ENCODE assay signal across 30 mouse cellular contexts in the genomic region with DNA sequence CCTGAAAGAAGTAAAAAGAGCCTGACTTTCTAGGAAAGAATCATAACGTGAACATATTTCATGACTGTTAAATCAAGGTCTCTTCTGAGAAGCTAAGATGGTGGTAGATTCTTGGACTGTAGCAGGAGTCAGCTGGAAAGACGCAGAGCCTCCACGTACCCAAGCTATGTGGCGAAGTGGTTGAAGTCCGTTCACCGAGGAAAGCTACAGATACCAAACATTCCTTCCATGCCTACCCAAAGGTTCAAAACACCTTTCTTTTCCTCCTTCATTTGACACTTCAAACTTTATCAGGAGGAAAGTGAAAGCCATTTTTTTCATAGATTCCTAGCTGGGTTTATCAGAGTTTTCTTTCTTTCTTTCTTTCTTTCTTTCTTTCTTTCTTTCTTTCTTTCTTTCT.
A peak's percentile ranks its signal among the peaks of the same experiment; 100 is the strongest.
DNase-seq lines count a peak whose midpoint lies in the region; ATAC-seq and TF ChIP-seq lines count a peak whose summit lies in the region.
"Had no signal": no experiment of that assay in that cellular context is flagged by ENCODE, and none has a peak within 500 bp of the region (broad histone marks: within the 10 kb centered on the region; RNA-seq: fewer than 3 reads in every experiment).

No protein-coding gene starts in this region.

- H3K36me3 ChIP-seq in kidney, postnatal 0 days (ENCODE audit: insufficient read depth, low read length), result no peaks in the 10 kb centered on the region
- no peaks in the 10 kb centered on the region for H3K36me3 ChIP-seq in liver, embryonic 15.5 days (replicated peaks)
- H3K36me3 ChIP-seq: embryonic facial prominence, embryonic 12.5 days; heart, embryonic 13.5 days; hindbrain, embryonic 15.5 days; limb, embryonic 13.5 days; midbrain, embryonic 10.5 days; midbrain, embryonic 15.5 days; neural tube, embryonic 15.5 days had no signal

- no peak for TF ChIP-seq CTCF in kidney, postnatal 0 days (IDR thresholded peaks at IDR 0.05; ENCODE audit: low read depth)

- no peak overlapping the region for H3K4me2 ChIP-seq in kidney, postnatal 0 days (ENCODE audit: low read length)
- H3K4me2 ChIP-seq in liver, embryonic 15.5 days, result 0 out of 2 replicates have a peak overlapping the region, but pooled peaks have one; percentile 48
- H3K4me2 ChIP-seq: embryonic facial prominence, embryonic 12.5 days; heart, embryonic 13.5 days; hindbrain, embryonic 15.5 days; limb, embryonic 13.5 days; midbrain, embryonic 15.5 days; neural tube, embryonic 15.5 days had no signal

- H3K9ac ChIP-seq in kidney, postnatal 0 days (ENCODE audit: low read depth, low read length), result no peak overlapping the region
- peak overlapping the region; percentile 39; the same call in 1 of the 2 replicates for H3K9ac ChIP-seq in liver, embryonic 15.5 days
- H3K9ac ChIP-seq: embryonic facial prominence, embryonic 12.5 days; hindbrain, embryonic 15.5 days; limb, embryonic 13.5 days; midbrain, embryonic 15.5 days; neural tube, embryonic 15.5 days had no signal

- no peaks in the 10 kb centered on the region for H3K9me3 ChIP-seq in kidney, postnatal 0 days (replicated peaks; ENCODE audit: low read length)
- H3K9me3 ChIP-seq in liver, embryonic 15.5 days (replicated peaks), result no peaks in the 10 kb centered on the region
- H3K9me3 ChIP-seq: embryonic facial prominence, embryonic 12.5 days; heart, embryonic 13.5 days; hindbrain, embryonic 15.5 days; limb, embryonic 13.5 days; midbrain, embryonic 10.5 days; midbrain, embryonic 15.5 days; neural tube, embryonic 15.5 days had no signal

- no peaks in the 10 kb centered on the region for H3K27me3 ChIP-seq in kidney, postnatal 0 days (ENCODE audit: insufficient read depth, low read length)
- H3K27me3 ChIP-seq in liver, embryonic 15.5 days, result no peaks in the 10 kb centered on the region
- H3K27me3 ChIP-seq: embryonic facial prominence, embryonic 12.5 days; heart, embryonic 13.5 days; hindbrain, embryonic 15.5 days; limb, embryonic 13.5 days; midbrain, embryonic 15.5 days; neural tube, embryonic 15.5 days; Patski had no signal

- no peak overlapping the region for H3K4me3 ChIP-seq in kidney, postnatal 0 days (replicated peaks; ENCODE audit: low read depth, low read length)
- no peak overlapping the region for H3K4me3 ChIP-seq in liver, embryonic 15.5 days (replicated peaks)
- H3K4me3 ChIP-seq: embryonic facial prominence, embryonic 12.5 days; heart, embryonic 13.5 days; hindbrain, embryonic 15.5 days; left cerebral cortex, adult 2 months; limb, embryonic 13.5 days; midbrain, embryonic 10.5 days; midbrain, embryonic 15.5 days; neural tube, embryonic 15.5 days had no signal

- peaks cover 8% of the 10 kb centered on the region for H3K4me1 ChIP-seq in kidney, postnatal 0 days (replicated peaks; ENCODE audit: insufficient read depth, low read length)
- peaks cover 82% of the 10 kb centered on the region for H3K4me1 ChIP-seq in liver, embryonic 15.5 days (replicated peaks)
- H3K4me1 ChIP-seq: embryonic facial prominence, embryonic 12.5 days; limb, embryonic 13.5 days had no signal

- no peak for ATAC-seq in kidney, postnatal 0 days (replicated peaks; ENCODE audit: low FRiP score, low read depth)
- ATAC-seq in liver, embryonic 15.5 days (ENCODE audit: insufficient read depth), result no peak
- ATAC-seq: forebrain, embryonic 16.5 days; midbrain, embryonic 15.5 days; Patski had no signal

- DNase-seq in kidney, postnatal 0 days (ENCODE audit: low spot score), result no peak
- no peak for DNase-seq in kidney, adult 11 months
- DNase-seq in lung, postnatal 36 days, result peak; percentile 25
- no peak for DNase-seq in lung, postnatal 10 days
- DNase-seq in spleen, adult 12 weeks (ENCODE audit: low spot score), result no peak
- no peak for DNase-seq in spleen, postnatal 10 days (ENCODE audit: low spot score in 2 of 2)
- DNase-seq: adrenal gland, postnatal 10 days; cerebellum, adult 11 months; cerebellum, adult 9-10 months; cerebellum, postnatal 36 days; gastrocnemius, postnatal 10 days; heart, postnatal 10 days; kidney, adult 9 months; kidney, postnatal 14 days; lung, adult 2 months; retina, postnatal 1 day; right cerebral cortex, postnatal 14 days; thymus, adult 2 months; thymus, postnatal 36 days had no signal

- peak overlapping the region; percentile 60; the same call in 1 of the 2 replicates for H3K27ac ChIP-seq in kidney, postnatal 0 days
- H3K27ac ChIP-seq in liver, embryonic 15.5 days (replicated peaks), result peak overlapping the region; percentile 86
- H3K27ac ChIP-seq: embryonic facial prominence, embryonic 12.5 days; hindbrain, embryonic 15.5 days; limb, embryonic 13.5 days; midbrain, embryonic 15.5 days; neural tube, embryonic 15.5 days had no signal

- WGBS in kidney, postnatal 0 days, result 87% methylated on average over 6 of the region's 6 CpGs
- 91% methylated on average over 6 of the region's 6 CpGs for WGBS in liver, embryonic 15.5 days (ENCODE audit: insufficient replicate concordance)
